Mouse (Mus musculus) intestine, postnatal 0 days (tissue): ENCODE data around the gene Fam214a. TPM values are rescaled to one million over a fixed set of nuclear protein-coding genes. Genes with fewer than 3 reads are reported as not detected.

Experiments used
- ATAC-seq: fragments of 200-750 bp; cut with Nextera tagmentation; 2 replicates; pipeline ENCODE4 v1.8.0; 2017; ENCODE audit warnings: mild to moderate bottlenecking, moderate TSS enrichment, moderate library complexity
- H3K27ac ChIP-seq: fragments of 300-500 bp; sonication (generic); 2 replicates; pipeline ENCODE4 v1.5.1; 2014; ENCODE audit warnings: mild to moderate bottlenecking, low read depth, low read length, moderate library complexity
- H3K27me3 ChIP-seq: fragments of 300-500 bp; sonication (generic); replicated peaks from 2 replicates; pipeline ENCODE4 v1.6.1; 2014; ENCODE audit warnings: low read length, mixed read lengths; ENCODE audit not compliant: control insufficient read depth, insufficient read depth
- H3K36me3 ChIP-seq: fragments of 300-500 bp; sonication (generic); 2 replicates; pipeline ENCODE4 v1.6.1; 2014; ENCODE audit warnings: mild to moderate bottlenecking, moderate library complexity; ENCODE audit not compliant: control insufficient read depth, insufficient read depth
- H3K4me1 ChIP-seq: fragments of 300-500 bp; sonication (generic); replicated peaks from 2 replicates; pipeline ENCODE4 v1.6.1; 2014; ENCODE audit warnings: antibody characterized with exemption, low read length, mixed read lengths; ENCODE audit not compliant: control insufficient read depth, insufficient read depth
- H3K4me2 ChIP-seq: fragments of 300-500 bp; sonication (generic); replicated peaks from 2 replicates; pipeline ENCODE4 v1.6.1; 2014; ENCODE audit warnings: low read depth, mild to moderate bottlenecking, moderate library complexity
- H3K4me3 ChIP-seq: fragments of 300-500 bp; sonication (generic); 2 replicates; pipeline ENCODE4 v1.5.1; 2014; ENCODE audit warnings: low read depth, low read length
- H3K9ac ChIP-seq: fragments of 300-500 bp; sonication (generic); 2 replicates; pipeline ENCODE4 v1.6.1; 2014; ENCODE audit warnings: mild to moderate bottlenecking, low read depth, low read length
- H3K9me3 ChIP-seq: fragments of 300-500 bp; sonication (generic); 2 replicates; pipeline ENCODE4 v1.6.1; 2016; ENCODE audit warnings: mixed run types; ENCODE audit not compliant: control insufficient read depth
- CTCF ChIP-seq: sonication (generic); IDR thresholded peaks from 2 replicates; pipeline ENCODE4 v1.5.1; 2016; ENCODE audit warnings: low read depth, mild to moderate bottlenecking, control low read depth, antibody characterized with exemption, moderate library complexity
- WGBS: fragments of 180-500 bp; shearing (Covaris S2); extraction: QIAGEN DNeasy Blood & Tissue Kit; methylation state at CpG from one replicate; pipeline ENCODE4 v1.1.7; 2014; 5-methylcytosine and 5-hydroxymethylcytosine counted together
- polyA plus RNA-seq: library from polyadenylated mRNA; unstranded; fragments of >200 nt; fragmentation: Nextera tagmentation; extraction: Ambion mirVana; gene quantifications from 2 replicates; pipeline ENCODE4 v1.2.1, GENCODE M21; 2015

Fam214a gene
- polyA plus RNA-seq, 1 experiment from 2014 or later = 5.1 TPM

DNA sequence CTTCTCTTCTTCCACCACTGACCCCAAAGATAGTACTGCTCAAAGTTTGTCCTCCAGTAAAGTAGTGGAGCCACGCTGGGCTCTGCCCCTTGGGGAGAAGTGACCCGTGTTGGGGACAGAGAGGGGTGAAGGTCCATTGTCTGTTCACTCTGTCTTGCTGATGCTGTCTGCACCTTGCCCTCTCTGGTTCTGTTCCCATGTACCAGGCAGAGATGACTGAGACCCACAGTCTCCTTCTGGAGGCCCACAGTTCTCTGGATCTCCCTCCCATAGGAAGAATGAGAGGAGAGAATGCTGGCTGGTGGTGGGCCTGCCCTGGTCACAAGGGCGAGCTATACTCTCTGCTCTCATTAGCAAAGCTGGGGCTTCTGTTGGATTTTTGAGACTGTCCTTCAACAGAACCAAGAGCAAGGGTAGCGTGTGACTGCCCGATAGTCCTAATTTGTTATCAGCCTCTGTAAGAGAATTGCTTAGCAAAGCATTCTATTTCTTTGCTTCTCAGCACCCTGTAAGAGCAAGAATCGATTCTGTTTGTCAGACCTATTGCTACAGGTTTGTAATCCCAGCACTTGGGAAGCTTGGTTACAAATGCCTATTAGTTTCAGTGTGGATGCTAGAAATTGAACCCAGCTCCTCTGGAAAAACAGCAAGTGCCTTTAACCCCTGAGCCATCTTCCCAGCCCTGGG is 29.2 kb upstream of the Fam214a start:
- ATAC-seq = no peak
- Histone ChIP-seq H3K9ac (no peak overlapping the region), H3K27ac (no peak overlapping the region), H3K4me3 (no peak overlapping the region), H3K27me3 (no peaks in the 10 kb centered on the region), H3K36me3 (no peaks in the 10 kb centered on the region), H3K4me2 (no peak overlapping the region), H3K9me3 (no peaks in the 10 kb centered on the region), H3K4me1 (no peaks in the 10 kb centered on the region)
- 74% methylated on average over 6 of the region's 6 CpGs for WGBS
- TF ChIP-seq CTCF = no peak

DNA sequence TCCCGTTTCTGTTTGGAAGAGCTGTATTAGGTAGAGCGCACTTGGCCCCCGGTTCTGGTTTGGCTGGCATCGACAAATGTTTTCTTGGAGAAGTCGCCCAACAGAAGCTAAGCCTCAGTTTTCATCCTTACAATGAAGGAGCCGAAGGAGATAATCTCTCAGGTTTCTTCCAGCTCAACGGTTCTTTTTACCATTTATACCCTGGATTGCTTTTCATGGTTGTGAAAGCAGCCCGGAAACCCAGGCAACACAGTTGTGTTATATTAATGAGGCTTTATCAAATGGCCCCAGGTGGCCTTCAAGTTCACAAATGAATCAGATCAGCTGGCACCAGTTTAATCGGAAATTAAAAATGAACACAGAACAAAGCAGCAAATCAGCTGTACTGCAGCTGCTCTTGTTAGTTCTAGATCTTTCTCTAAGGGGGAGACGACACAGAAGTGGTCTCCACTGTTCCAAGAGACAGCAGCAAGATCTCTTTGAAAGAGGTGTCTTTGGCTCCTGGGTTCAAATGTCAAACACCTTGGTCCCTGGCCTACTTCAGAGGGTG is 27.4 kb upstream of the Fam214a start:
- Histone ChIP-seq H3K4me1 (no peaks in the 10 kb centered on the region), H3K9me3 (no peaks in the 10 kb centered on the region), H3K4me2 (no peak overlapping the region), H3K27me3 (no peaks in the 10 kb centered on the region), H3K4me3 (no peak overlapping the region), H3K36me3 (no peaks in the 10 kb centered on the region), H3K27ac (no peak overlapping the region), H3K9ac (no peak overlapping the region)
- 87% methylated on average over 10 of the region's 10 CpGs for WGBS
- no peak for ATAC-seq
- TF ChIP-seq CTCF = no peak

DNA sequence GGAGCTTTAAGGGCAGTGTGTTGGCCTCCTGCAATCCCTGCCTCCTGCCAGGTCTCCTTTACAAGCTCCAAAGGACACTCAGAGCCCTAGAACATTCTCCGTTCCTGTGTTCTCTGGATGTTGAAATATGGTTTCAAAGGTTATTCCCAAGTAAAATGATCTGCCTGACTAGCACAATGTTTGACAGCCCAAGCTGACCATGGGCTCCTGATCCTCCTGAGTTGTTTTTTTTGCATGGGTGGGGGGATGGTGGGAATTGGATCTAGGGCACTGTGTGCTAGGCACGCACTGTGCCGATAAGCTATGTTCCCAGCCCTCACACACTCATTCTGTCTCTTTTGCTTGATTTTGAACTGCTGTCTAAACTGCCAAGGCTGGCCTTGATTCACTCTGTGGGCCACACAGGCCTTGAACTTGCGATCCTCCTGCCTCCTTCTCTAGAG is 22.7 kb upstream of the Fam214a start:
- Histone ChIP-seq H3K36me3 (no peaks in the 10 kb centered on the region), H3K27me3 (no peaks in the 10 kb centered on the region), H3K4me3 (no peak overlapping the region), H3K27ac (no peak overlapping the region), H3K9me3 (no peaks in the 10 kb centered on the region), H3K4me1 (no peaks in the 10 kb centered on the region), H3K9ac (no peak overlapping the region), H3K4me2 (no peak overlapping the region)
- peak; percentile 61; the same call in 1 of the 2 replicates for ATAC-seq
- TF ChIP-seq CTCF = no peak
- WGBS = 75% methylated on average over 4 of the region's 4 CpGs

DNA sequence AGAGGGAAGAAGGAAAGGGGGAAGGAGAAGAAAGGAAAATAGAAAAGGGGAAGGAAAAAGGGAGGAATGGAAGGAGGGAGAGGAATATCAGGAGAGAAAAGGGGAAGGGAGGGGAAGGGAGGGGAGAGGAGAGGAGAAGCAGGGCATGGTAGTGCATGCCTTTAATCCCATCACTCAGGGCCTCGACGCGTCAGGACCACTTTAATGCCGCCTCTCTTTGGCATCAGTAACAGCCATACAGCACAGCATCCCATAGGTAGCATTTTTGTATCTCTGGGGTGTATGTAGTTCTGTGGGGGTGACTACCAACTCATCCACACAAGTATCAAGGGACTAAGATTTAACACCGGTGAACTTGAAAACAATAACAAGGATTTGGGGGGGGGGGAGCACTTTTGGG is 22.0 kb upstream of the Fam214a start:
- Histone ChIP-seq H3K9me3 (no peaks in the 10 kb centered on the region), H3K27ac (no peak overlapping the region), H3K4me2 (no peak overlapping the region), H3K36me3 (no peaks in the 10 kb centered on the region), H3K4me1 (no peaks in the 10 kb centered on the region), H3K4me3 (no peak overlapping the region), H3K27me3 (no peaks in the 10 kb centered on the region), H3K9ac (no peak overlapping the region)
- 91% methylated on average over 5 of the region's 5 CpGs for WGBS
- no peak for ATAC-seq
- TF ChIP-seq CTCF = no peak

DNA sequence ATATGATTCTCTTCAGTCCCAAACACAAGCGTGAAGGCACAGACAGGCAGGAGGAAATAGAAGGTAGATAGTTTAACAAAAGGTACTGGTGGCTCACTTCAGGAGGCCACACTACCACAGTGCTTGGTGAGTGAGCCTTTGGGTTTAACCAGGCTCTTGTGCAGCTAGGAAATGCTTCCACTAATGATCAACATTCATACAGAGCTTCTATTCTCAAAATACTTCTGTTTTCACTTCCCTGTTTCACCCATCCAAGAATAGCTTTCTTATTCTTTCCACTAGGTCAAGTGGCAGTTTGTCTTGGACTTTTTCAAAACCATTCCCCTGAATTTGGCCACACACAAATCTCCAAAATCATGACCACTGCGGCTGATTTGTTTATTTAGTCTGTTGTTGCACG is 17.4 kb upstream of the Fam214a start:
- no peak for TF ChIP-seq CTCF
- H3K9me3 ChIP-seq = no peaks in the 10 kb centered on the region
- no peak overlapping the region for H3K4me2 ChIP-seq
- no peak overlapping the region for H3K9ac ChIP-seq
- H3K4me3 ChIP-seq = no peak overlapping the region
- ATAC-seq = no peak
- H3K36me3 ChIP-seq = no peaks in the 10 kb centered on the region
- no peaks in the 10 kb centered on the region for H3K27me3 ChIP-seq
- H3K27ac ChIP-seq = no peak overlapping the region
- WGBS = 63% methylated on average over 3 of the region's 3 CpGs
- no peaks in the 10 kb centered on the region for H3K4me1 ChIP-seq

DNA sequence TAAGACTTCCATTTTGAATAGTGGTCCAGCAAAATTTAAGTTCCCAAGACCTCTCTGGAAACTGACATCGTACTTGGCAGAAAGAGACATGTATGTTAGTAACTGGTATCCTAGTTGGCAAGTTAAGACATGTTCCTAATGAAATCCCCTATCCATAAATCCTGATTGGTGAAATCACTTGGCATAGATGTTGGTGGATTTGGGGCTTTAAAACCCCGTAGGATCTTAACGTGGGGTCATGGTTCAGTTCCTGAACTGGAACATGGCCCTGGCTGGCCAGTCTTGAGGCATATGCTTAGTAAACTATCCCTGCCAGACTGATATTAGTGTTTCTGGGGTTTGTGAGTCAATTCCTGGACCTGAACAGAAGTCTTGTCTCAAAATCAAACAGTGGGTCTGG is 14.9 kb upstream of the Fam214a start:
- Histone ChIP-seq H3K9me3 (no peaks in the 10 kb centered on the region), H3K9ac (no peak overlapping the region), H3K4me1 (no peaks in the 10 kb centered on the region), H3K4me2 (no peak overlapping the region), H3K4me3 (no peak overlapping the region), H3K36me3 (no peaks in the 10 kb centered on the region), H3K27me3 (no peaks in the 10 kb centered on the region), H3K27ac (no peak overlapping the region)
- 86% methylated on average over 3 of the region's 3 CpGs for WGBS
- ATAC-seq = no peak
- no peak for TF ChIP-seq CTCF
